Mouse (Mus musculus) ES-E14 (cell line): Measurements from ENCODE around the gene Bcl11b. TPM values are rescaled to one million over a fixed set of nuclear protein-coding genes. Genes with fewer than 3 reads are reported as not detected.

Experiments
- DNase-seq: peaks from one replicate; pipeline ENCODE4 v3.0.0-alpha.2; 2013; ENCODE audit warnings: low read depth, low spot score
- H3K27ac ChIP-seq: 2 replicates; pipeline ENCODE4 v1.5.1; 2012; ENCODE audit warnings: low read depth, mild to moderate bottlenecking, low read length, moderate library complexity, mixed read lengths; ENCODE audit not compliant: poor library complexity, insufficient read depth, severe bottlenecking
- H3K36me3 ChIP-seq: 2 replicates; pipeline ENCODE4 v1.6.1; 2012; ENCODE audit warnings: mild to moderate bottlenecking, low read length, moderate library complexity, mixed read lengths; ENCODE audit not compliant: control insufficient read depth, poor library complexity, insufficient read depth, severe bottlenecking
- H3K4me1 ChIP-seq, 2 experiments: fragments of 150-350 bp in 1 of 2; sonication (generic) in 1 of 2; 2 replicates each; pipeline ENCODE4 v1.6.1; 2012; ENCODE audit warnings: low read length in 2 of 2, mild to moderate bottlenecking in 1 of 2, mixed read lengths in 1 of 2; ENCODE audit not compliant: control insufficient read depth in 2 of 2, insufficient read depth in 2 of 2, poor library complexity in 1 of 2
- H3K4me3 ChIP-seq, 2 experiments: fragments of 150-350 bp in 1 of 2; sonication (generic) in 1 of 2; 2 replicates each; pipeline ENCODE4 v1.5.1; 2012; ENCODE audit warnings: low read length in 2 of 2, low read depth in 1 of 2, mild to moderate bottlenecking in 1 of 2, mixed read lengths in 1 of 2; ENCODE audit not compliant: insufficient read depth in 1 of 2, poor library complexity in 1 of 2, severe bottlenecking in 1 of 2
- H3K9ac ChIP-seq: 2 replicates; pipeline ENCODE4 v1.6.1; 2012; ENCODE audit warnings: low read depth, mild to moderate bottlenecking, low read length, mixed read lengths; ENCODE audit not compliant: poor library complexity, insufficient read depth, severe bottlenecking
- H3K9me3 ChIP-seq: fragments of 150-350 bp; sonication (generic); 2 replicates; pipeline ENCODE4 v1.6.1; 2012; ENCODE audit warnings: low read depth, mild to moderate bottlenecking, low read length; ENCODE audit not compliant: control insufficient read depth, insufficient read depth
- CHD2 ChIP-seq: IDR thresholded peaks from 2 replicates; pipeline ENCODE4 v1.6.1; 2014; ENCODE audit warnings: mild to moderate bottlenecking, low read depth, low read length, inconsistent platforms
- HCFC1 ChIP-seq: IDR thresholded peaks from 2 replicates; pipeline ENCODE4 v1.6.1; 2012; ENCODE audit warnings: low read length, inconsistent platforms, borderline replicate concordance; ENCODE audit not compliant: insufficient read depth
- MAFK ChIP-seq: IDR thresholded peaks from 2 replicates; pipeline ENCODE4 v1.6.1; 2014; ENCODE audit warnings: mild to moderate bottlenecking, low read depth, low read length, inconsistent platforms; ENCODE audit not compliant: insufficient read depth
- ZC3H11A ChIP-seq: IDR thresholded peaks from 2 replicates; pipeline ENCODE4 v1.6.1; 2012; ENCODE audit warnings: low read depth, mild to moderate bottlenecking, inconsistent platforms, low read length, borderline replicate concordance
- ZNF384 ChIP-seq: IDR thresholded peaks from 2 replicates; pipeline ENCODE4 v1.6.1; 2012; ENCODE audit warnings: low read depth, low read length, inconsistent platforms
- in situ Hi-C, 2 experiments: fragments of 600-800 bp; cut with MboI; formaldehyde crosslinking; loops; one replicate each; pipeline ENCODE4 v1.15.1; 2025; ENCODE audit warnings: low sequenced_read_pairs in 2 of 2, inconsistent platforms in 1 of 2; ENCODE audit not compliant: unreplicated experiment in 2 of 2
- total RNA-seq: library from RNA; depleted of rRNA; stranded (reverse); fragments of 300-350 nt; gene quantifications from 2 replicates; pipeline ENCODE4 v1.2.3, GENCODE M21; 2012

The Bcl11b gene
- total RNA-seq, 1 experiment, result 0.85 TPM

DNA sequence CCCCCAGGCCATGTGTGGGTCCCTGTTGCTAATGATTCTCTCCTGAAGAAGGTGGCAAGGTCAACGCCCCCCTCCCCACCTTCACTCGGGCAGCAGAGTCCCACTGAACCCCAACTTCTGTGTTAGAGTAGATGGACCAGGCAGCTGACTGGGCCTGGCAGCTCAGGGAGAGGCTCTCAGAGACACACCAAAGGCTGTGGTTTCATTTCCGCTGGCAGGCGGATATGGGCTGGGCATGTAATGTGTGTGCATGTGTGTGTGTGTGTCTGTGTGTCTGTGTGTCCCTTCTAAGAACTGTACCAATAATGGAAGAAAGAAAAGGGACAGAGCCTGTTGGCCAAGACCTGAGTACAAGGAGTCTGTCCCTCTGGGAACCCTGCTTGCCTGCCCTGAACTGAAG lies 10.4 kb downstream of the Bcl11b start:
- no peaks in the 10 kb centered on the region for H3K4me1 ChIP-seq
- H3K9me3 ChIP-seq, result no peaks in the 10 kb centered on the region
- in situ Hi-C loops, result loop anchor here in 1 of 2 experiments (10.0 kb wide), 1 partner anchor 1028 kb away; no protein-coding TSS in a partner anchor
- TF ChIP-seq ZNF384, result no peak
- H3K27ac ChIP-seq, result no peak overlapping the region
- no peak for DNase-seq
- no peak overlapping the region for H3K4me3 ChIP-seq
- H3K36me3 ChIP-seq, result no peaks in the 10 kb centered on the region
- H3K9ac ChIP-seq, result no peak overlapping the region

DNA sequence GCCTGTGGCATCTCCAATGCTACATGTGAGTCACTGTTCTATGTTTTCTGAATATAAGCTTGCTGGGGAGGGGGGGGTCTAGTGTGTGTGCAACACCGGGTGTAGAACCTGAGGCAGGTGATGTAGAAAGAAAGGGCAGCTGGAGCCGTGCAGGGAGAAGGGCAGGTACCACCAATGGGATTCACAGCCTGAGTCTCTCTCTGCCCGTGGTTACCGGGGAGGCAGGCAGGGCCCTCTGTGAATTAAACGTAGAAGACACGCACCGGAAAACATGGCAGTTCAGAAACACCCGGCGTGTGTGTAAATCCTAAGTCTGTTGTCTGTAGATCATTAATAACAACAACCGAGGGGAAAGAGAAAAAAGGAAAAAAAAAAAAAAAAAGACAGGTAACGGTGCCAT lies 12.2 kb downstream of the Bcl11b start:
- no peaks in the 10 kb centered on the region for H3K36me3 ChIP-seq
- H3K4me3 ChIP-seq, result no peak overlapping the region
- DNase-seq, result no peak
- no peaks in the 10 kb centered on the region for H3K4me1 ChIP-seq
- no peak overlapping the region for H3K9ac ChIP-seq
- TF ChIP-seq ZC3H11A (no peak), HCFC1 (no peak)
- in situ Hi-C loops, result loop anchor here in 1 of 2 experiments (10.0 kb wide), 1 partner anchor 1026 kb away; no protein-coding TSS in a partner anchor
- no peak overlapping the region for H3K27ac ChIP-seq
- H3K9me3 ChIP-seq, result no peaks in the 10 kb centered on the region

DNA sequence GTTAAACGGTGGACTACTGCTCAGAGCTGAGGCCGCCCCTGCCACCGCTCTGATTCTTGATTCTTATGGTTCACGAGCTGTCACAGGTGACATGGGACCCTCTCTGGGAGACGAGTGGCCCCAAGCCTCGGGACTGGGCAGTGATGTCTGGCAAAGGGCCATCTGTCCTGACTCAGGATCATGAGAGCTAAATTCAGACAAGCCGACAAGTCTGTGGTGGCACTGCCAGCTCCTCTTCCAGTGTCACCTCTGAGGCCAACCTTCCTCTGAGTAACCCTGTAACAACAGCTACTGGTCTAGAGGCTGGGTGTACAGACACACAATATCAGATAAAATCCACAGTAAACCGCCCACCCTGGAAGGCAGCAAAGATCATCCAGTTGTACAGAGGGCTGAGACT lies 20.2 kb downstream of the Bcl11b start:
- Histone ChIP-seq H3K27ac (no peak overlapping the region), H3K4me3 (no peak overlapping the region), H3K9ac (no peak overlapping the region), H3K4me1 (peaks cover 5 to 10% of the 10 kb centered on the region in 2 experiments; a peak in 3 of 4 replicates), H3K9me3 (no peaks in the 10 kb centered on the region), H3K36me3 (no peaks in the 10 kb centered on the region)
- in situ Hi-C loops, result no loop called here
- no peak for DNase-seq
- TF ChIP-seq ZNF384 (no peak), MAFK (no peak), HCFC1 (no peak), ZC3H11A (no peak), CHD2 (no peak)

DNA sequence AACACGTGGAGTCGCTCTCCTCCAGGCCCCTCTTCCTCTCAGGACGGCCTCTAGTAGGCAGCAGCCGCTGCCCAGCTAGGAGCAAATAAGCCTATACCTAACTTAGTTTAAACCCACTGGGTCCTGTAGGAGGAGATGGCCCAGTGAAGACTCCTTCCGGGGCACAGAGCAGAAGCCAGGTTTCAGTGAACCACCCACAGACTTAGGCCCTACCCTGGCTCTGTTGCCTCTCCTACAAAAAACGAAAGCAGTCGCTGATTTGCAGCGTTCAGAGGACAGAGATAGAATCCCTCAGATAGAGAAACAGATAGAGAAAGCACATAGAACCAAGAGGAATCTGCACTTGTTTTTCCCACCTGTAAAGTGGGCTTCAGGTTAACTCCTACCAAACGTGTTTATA lies 21.1 kb downstream of the Bcl11b start:
- Histone ChIP-seq H3K4me3 (no peak overlapping the region), H3K4me1 (peaks cover 5 to 13% of the 10 kb centered on the region in 2 experiments; a peak in 3 of 4 replicates), H3K27ac (no peak overlapping the region), H3K36me3 (no peaks in the 10 kb centered on the region), H3K9ac (no peak overlapping the region), H3K9me3 (no peaks in the 10 kb centered on the region)
- DNase-seq, result no peak
- in situ Hi-C loops, result no loop called here
- TF ChIP-seq MAFK (no peak), CHD2 (no peak), ZNF384 (no peak), ZC3H11A (no peak), HCFC1 (no peak)

DNA sequence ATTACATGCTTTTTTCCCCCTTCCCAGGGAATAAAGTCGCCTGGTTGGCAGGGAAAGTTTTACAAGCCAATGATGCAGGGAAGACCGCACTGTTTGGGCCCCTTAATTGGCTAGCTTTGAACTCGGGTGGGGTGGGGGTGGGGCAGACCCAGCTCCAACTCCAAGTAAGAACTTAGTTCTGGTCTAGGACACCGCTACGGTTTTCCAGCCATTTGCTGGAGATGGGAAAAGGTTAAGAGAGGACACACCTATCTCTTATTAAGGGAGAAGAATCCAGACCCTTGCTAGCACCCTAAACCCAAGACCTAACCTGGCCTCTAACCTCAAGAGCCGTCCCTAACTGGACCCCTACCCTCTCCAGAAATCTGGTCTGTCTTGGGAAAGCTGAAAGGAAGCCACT lies 22.2 kb downstream of the Bcl11b start:
- DNase-seq, result no peak

More for the DNA sequence above, 22.2 kb downstream of the Bcl11b start:
- Histone ChIP-seq H3K4me1 (peaks cover 5 to 18% of the 10 kb centered on the region in 2 experiments; a peak in 3 of 4 replicates), H3K9me3 (no peaks in the 10 kb centered on the region), H3K36me3 (no peaks in the 10 kb centered on the region), H3K27ac (no peak overlapping the region), H3K9ac (no peak overlapping the region; the same call in 1 of the 2 replicates), H3K4me3 (peak overlapping the region in 1 of 2 experiments; percentile 73; a peak in 1 of 4 replicates)
- TF ChIP-seq ZNF384, result no peak
- no peak for TF ChIP-seq CHD2
- no peak for TF ChIP-seq MAFK
- no peak for TF ChIP-seq ZC3H11A
- TF ChIP-seq HCFC1, result no peak
- in situ Hi-C loops, result no loop called here
